Mouse (Mus musculus): ENCODE results near the gene Dgcr8. TPM values are rescaled to one million over a fixed set of nuclear protein-coding genes. Genes with fewer than 3 reads are reported as not detected.

Gene Dgcr8
- polyA plus RNA-seq, 1 experiment from 2014 or later, result 40.0 TPM

DNA sequence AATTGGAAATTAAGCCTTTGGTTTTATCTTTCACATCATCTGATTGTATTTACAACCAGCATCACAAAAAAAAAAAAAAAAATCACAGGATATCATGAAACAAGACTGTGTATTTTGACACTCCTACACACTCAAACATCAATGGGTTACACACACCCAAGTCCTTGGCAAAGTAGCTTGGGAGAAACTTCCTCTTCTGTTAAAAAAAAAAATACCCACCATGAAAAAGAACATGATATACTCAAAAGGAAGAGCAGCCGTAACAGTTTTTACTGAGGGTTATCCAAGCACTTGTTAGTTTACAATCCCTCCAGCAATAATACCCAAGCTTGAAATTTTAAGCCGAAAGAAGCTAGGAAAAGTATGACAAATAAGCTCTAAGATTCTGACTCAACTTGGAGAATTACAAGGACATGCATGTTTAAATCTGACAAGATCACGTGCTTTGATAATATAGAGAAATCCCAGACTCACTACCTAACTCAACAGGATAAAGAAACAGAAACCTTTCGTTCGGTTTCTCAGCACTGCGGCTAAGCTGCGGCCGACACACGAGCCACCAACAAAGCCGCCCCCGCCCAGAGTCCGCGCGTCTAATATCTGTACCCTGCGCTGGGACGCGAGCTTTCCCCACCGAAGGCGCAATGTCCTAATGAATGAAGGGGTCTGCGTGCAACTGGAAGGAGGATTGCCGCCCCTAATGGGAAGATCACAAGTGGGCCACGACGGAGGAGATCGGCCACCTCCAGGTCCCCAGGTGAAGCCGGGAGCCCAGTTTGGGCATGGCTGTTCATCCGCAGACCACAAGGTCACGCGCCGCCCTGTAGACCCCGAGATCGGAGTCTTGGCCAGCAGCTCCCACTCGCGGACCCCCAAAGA lies 41.3 kb downstream of the Dgcr8 start:
- Histone ChIP-seq H3K4me2 (ENCODE audit: low read length) (peak overlapping the region; percentile 95), H3K4me1 (ENCODE audit: control insufficient read depth, insufficient read depth, low read length) (peaks cover 34% of the 10 kb centered on the region), H3K36me3 (ENCODE audit: control insufficient read depth, insufficient read depth, low read length) (peaks cover 70% of the 10 kb centered on the region), H3K27ac (replicated peaks; ENCODE audit: low read depth, low read length) (peak overlapping the region; percentile 92), H3K9me3 (ENCODE audit: control insufficient read depth, low read length) (no peaks in the 10 kb centered on the region), H3K4me3 (replicated peaks; ENCODE audit: low read depth, low read length) (peak overlapping the region; percentile 88), H3K9ac (replicated peaks; ENCODE audit: low read length) (peak overlapping the region; percentile 90), H3K27me3 (ENCODE audit: control insufficient read depth, insufficient read depth, low read length) (no peaks in the 10 kb centered on the region)
- DNase-seq, result peak; percentile 57
- peak; percentile 9; the same call in 1 of the 2 replicates for ATAC-seq (ENCODE audit: low FRiP score, low TSS enrichment)
- under 1% methylated on average over 33 of the region's 33 CpGs for WGBS

DNA sequence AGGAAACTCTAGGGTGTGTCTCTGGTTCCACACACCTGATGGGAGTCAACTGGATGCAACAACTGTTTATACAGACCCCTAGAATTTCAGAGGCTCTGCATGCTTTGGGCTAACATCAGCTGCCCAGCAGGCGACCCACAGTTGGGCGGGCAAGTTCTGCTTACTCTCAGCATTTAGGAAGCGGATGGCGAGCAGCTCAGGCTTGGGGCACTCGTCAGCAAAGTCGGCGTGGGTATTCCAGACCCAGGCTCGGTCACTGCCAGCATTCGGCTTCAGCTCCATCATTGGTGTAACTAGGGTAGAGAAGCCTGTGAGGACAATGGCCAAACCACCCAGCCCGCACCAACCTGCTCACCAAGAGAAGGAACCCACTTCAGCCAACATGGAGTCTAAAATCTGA lies 47.5 kb downstream of the Dgcr8 start:
- peaks cover 87% of the 10 kb centered on the region for H3K36me3 ChIP-seq (ENCODE audit: control insufficient read depth, insufficient read depth, low read length)

DNA sequence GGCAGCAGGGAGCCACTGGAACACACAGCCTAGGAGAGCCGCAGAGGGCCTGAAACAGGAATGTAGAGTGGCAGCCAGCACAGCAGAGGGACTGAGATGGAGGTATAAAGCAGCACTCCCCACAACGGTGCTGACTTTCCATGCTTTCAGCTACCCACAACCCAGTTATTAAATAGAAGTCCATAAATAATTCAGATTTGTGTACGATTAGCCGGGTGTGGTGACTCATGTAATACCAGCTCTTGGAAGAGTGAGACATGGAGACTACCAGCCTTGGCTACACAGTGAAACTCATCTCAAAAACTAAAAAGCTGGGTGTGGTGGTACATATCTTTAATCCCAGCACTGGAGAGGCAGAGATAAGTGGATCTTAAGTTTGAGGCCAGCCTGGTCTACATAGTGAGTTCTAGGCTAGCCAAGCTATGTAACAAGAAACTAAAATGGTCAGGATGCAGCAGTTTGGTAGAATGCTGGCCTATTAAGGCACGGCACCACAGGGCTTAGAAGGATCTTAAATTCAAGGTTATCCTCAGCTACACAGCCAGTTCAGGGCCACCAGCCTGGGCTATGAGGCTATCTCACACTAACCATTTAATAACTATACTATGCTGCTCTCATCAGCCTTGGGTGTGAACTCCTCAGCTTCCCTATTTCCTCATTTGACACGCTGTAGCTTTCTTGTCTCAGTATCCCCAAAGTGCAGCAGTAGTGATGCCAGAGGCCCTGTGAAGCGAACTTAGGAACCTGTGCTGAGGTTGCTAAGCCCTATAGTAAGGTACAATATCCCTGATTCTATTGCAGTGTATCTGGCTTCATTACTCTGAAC lies 52.2 kb downstream of the Dgcr8 start:
- no peak for DNase-seq
- H3K9ac ChIP-seq (replicated peaks; ENCODE audit: low read length), result no peak overlapping the region
- 74% methylated on average over 7 of the region's 7 CpGs for WGBS
- no peak overlapping the region for H3K27ac ChIP-seq (replicated peaks; ENCODE audit: low read depth, low read length)
- no peaks in the 10 kb centered on the region for H3K9me3 ChIP-seq (ENCODE audit: control insufficient read depth, low read length)
- H3K4me3 ChIP-seq (replicated peaks; ENCODE audit: low read depth, low read length), result no peak overlapping the region
- no peaks in the 10 kb centered on the region for H3K27me3 ChIP-seq (ENCODE audit: control insufficient read depth, insufficient read depth, low read length)
- peaks cover 20% of the 10 kb centered on the region for H3K4me1 ChIP-seq (ENCODE audit: control insufficient read depth, insufficient read depth, low read length)
- no peak overlapping the region for H3K4me2 ChIP-seq (ENCODE audit: low read length)
- no peak for ATAC-seq (ENCODE audit: low FRiP score, low TSS enrichment)
- peaks cover 41% of the 10 kb centered on the region for H3K36me3 ChIP-seq (ENCODE audit: control insufficient read depth, insufficient read depth, low read length)

More for the DNA sequence above, 47.5 kb downstream of the Dgcr8 start:
- no peak overlapping the region for H3K9ac ChIP-seq (replicated peaks; ENCODE audit: low read length)
- DNase-seq, result no peak
- H3K27me3 ChIP-seq (ENCODE audit: control insufficient read depth, insufficient read depth, low read length), result no peaks in the 10 kb centered on the region
- H3K4me1 ChIP-seq (ENCODE audit: control insufficient read depth, insufficient read depth, low read length), result peaks cover 3% of the 10 kb centered on the region
- ATAC-seq (ENCODE audit: low FRiP score, low TSS enrichment), result no peak
- no peaks in the 10 kb centered on the region for H3K9me3 ChIP-seq (ENCODE audit: control insufficient read depth, low read length)
- H3K4me2 ChIP-seq (ENCODE audit: low read length), result no peak overlapping the region
- no peak overlapping the region for H3K27ac ChIP-seq (replicated peaks; ENCODE audit: low read depth, low read length)
- WGBS, result 92% methylated on average over 10 of the region's 10 CpGs
- no peak overlapping the region for H3K4me3 ChIP-seq (replicated peaks; ENCODE audit: low read depth, low read length)

DNA sequence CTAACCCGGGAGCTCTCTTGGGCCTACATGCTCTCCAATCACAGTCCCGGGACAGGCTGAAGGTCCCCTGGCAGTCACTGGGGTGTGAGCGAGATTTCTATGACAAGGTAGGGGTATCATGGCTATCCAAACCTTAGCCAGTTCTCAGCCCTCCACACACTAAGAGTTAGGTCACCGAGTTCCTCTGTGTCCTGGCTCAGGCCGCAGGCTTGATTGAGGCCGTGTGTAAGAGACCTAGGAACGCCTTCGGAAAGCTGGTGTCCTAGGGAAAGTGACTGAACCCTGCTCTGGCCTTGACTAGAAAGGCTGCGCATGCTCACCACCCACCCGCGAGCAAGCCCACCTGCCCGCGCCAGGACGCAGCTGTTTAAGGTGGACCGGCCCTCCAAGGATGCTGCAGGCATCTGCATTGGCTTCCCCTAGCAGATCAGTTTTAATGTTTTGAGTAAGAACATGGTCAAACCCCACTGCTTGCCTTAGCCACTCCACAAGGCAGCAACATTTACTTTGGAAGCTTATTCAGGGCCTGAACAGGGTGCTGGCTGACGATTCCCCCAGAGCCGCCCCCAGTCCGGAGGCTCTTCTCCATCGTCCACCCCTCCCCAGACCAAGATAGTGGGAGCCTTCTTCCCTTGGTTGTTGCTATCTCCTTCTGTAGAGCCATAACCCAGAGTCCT lies 53.5 kb downstream of the Dgcr8 start:
- WGBS, result 3% methylated on average over 19 of the region's 19 CpGs
- peaks cover 29% of the 10 kb centered on the region for H3K36me3 ChIP-seq (ENCODE audit: control insufficient read depth, insufficient read depth, low read length)
- no peaks in the 10 kb centered on the region for H3K9me3 ChIP-seq (ENCODE audit: control insufficient read depth, low read length)
- H3K27ac ChIP-seq (replicated peaks; ENCODE audit: low read depth, low read length), result peak overlapping the region; percentile 93
- DNase-seq (peak; percentile 87), ATAC-seq (ENCODE audit: low FRiP score, low TSS enrichment) (peak; percentile 81)
- peak overlapping the region; percentile 88 for H3K9ac ChIP-seq (replicated peaks; ENCODE audit: low read length)
- H3K4me2 ChIP-seq (ENCODE audit: low read length), result peak overlapping the region; percentile 58
- H3K4me3 ChIP-seq (replicated peaks; ENCODE audit: low read depth, low read length), result peak overlapping the region; percentile 84
- H3K27me3 ChIP-seq (ENCODE audit: control insufficient read depth, insufficient read depth, low read length), result no peaks in the 10 kb centered on the region
- H3K4me1 ChIP-seq (ENCODE audit: control insufficient read depth, insufficient read depth, low read length), result peaks cover 22% of the 10 kb centered on the region

DNA sequence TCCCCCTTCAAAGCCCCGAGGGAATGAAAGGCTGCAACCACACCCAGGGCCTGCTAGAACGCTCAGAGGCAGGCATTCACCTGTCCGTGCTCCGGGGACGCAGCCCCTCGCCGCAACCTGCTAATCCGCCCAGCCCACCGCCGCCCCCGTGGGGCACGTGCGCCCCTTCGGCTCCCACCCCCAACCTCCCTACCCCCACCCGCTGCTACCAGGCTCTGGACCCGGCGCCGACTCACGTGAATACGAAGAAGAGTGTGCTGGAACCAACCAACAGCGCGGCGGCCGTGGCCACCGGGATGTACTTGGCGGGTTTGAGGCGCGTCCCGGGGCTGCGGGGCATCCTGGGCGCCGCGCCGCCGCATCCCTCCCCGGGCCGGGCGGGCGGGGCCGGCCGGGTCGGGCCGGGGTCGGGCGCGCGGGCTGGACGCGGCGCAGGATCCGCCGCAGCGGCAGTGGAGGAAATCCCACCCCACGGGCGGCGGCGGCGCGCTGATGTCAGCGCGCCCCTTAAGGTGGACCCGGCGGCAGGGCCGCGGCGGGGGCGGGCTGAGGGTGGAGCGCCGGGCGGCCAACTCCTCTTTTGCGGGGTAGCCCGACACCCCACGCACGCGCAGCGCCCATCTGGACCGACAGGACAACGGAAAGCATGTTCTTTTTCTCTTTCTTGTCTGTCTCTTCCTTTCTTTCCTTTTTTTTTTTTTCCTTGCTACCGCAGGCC lies 54.2 kb downstream of the Dgcr8 start, which contains the start of gene Zdhhc8:
Gene Zdhhc8 (minus strand): TSS at position 466 of the 718 bp plus-strand sequence.
- Histone ChIP-seq H3K4me1 (ENCODE audit: control insufficient read depth, insufficient read depth, low read length) (peaks cover 23% of the 10 kb centered on the region), H3K27me3 (ENCODE audit: control insufficient read depth, insufficient read depth, low read length) (no peaks in the 10 kb centered on the region), H3K9ac (replicated peaks; ENCODE audit: low read length) (peak within 1 kb of the TSS; percentile 88), H3K36me3 (ENCODE audit: control insufficient read depth, insufficient read depth, low read length) (peaks cover 23% of the 10 kb centered on the region), H3K9me3 (ENCODE audit: control insufficient read depth, low read length) (no peaks in the 10 kb centered on the region), H3K27ac (replicated peaks; ENCODE audit: low read depth, low read length) (peak within 1 kb of the TSS; percentile 93), H3K4me2 (ENCODE audit: low read length) (peak within 1 kb of the TSS; percentile 58), H3K4me3 (replicated peaks; ENCODE audit: low read depth, low read length) (peak within 1 kb of the TSS; percentile 84)
- WGBS, result under 1% methylated on average over 77 of the region's 79 CpGs
- ATAC-seq (ENCODE audit: low FRiP score, low TSS enrichment) (peak; percentile 82), DNase-seq (peak; percentile 91)

DNA sequence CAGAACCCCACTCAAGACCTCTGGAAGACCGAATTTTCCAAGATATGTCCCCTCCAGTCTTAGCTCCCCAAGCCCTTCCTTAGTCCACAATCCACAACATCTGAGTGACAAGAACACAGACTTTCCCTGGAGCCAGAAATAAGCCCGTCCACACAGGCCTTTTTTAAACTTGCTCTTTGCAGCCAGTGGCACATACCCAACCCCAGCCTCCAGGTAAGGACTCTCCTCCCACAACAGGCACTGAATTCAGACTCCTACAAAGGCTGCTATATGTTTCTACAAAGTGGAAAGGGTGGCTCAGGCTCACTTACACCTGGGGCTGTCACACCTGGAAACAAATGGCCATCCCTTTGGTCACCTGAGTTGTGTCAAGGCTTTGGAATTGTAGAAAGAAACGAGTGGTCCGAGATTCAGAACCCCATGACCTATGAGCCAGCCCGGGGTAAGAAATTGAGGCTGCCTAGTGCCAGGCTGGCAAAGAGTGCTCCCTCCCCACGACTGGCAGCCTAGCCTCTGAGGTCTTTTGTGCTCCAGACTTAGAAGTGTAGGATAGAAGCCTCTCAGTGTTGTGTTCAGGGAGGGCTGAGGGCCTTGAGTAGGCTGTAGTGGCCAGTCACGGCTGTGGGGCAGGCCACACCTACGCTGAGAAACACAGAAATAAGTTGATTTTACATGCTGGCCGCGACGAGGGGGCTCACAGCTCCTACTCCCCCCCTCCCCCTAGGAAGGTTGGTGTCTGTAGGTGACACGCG lies 55.0 kb downstream of the Dgcr8 start:
- Histone ChIP-seq H3K27ac (replicated peaks; ENCODE audit: low read depth, low read length) (peak overlapping the region; percentile 93), H3K9me3 (ENCODE audit: control insufficient read depth, low read length) (no peaks in the 10 kb centered on the region), H3K4me2 (ENCODE audit: low read length) (peak overlapping the region; percentile 58), H3K9ac (replicated peaks; ENCODE audit: low read length) (peak overlapping the region; percentile 88), H3K36me3 (ENCODE audit: control insufficient read depth, insufficient read depth, low read length) (peaks cover 17% of the 10 kb centered on the region), H3K4me1 (ENCODE audit: control insufficient read depth, insufficient read depth, low read length) (peaks cover 23% of the 10 kb centered on the region), H3K4me3 (replicated peaks; ENCODE audit: low read depth, low read length) (peak overlapping the region; percentile 84), H3K27me3 (ENCODE audit: control insufficient read depth, insufficient read depth, low read length) (no peaks in the 10 kb centered on the region)
- ATAC-seq (ENCODE audit: low FRiP score, low TSS enrichment) (peak; percentile 12), DNase-seq (no peak)
- 21% methylated on average over 13 of the region's 13 CpGs for WGBS

DNA sequence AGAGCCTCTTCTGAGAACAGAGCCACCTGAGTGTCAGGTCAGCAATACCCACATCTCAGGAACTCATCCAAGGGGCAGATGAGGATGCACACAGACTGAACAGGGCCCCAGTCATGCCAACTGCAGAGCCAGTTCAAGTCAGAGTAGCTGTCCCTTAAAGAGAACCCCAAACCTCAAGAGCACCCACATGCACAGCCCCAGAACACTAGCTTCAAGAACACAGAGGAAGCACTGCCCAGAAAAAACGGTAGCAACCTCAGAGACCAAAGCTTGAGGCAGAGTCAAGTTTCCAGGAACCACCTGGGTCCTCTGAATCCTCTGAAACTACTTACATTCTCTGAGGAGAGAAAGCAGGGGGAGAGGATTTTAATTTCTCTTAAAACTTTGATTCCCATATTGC lies 55.6 kb downstream of the Dgcr8 start:
- H3K9ac ChIP-seq (replicated peaks; ENCODE audit: low read length), result no peak overlapping the region
- no peaks in the 10 kb centered on the region for H3K9me3 ChIP-seq (ENCODE audit: control insufficient read depth, low read length)
- peaks cover 23% of the 10 kb centered on the region for H3K4me1 ChIP-seq (ENCODE audit: control insufficient read depth, insufficient read depth, low read length)
- no peak overlapping the region for H3K27ac ChIP-seq (replicated peaks; ENCODE audit: low read depth, low read length)
- H3K36me3 ChIP-seq (ENCODE audit: control insufficient read depth, insufficient read depth, low read length), result peaks cover 17% of the 10 kb centered on the region
- DNase-seq (no peak), ATAC-seq (ENCODE audit: low FRiP score, low TSS enrichment) (no peak)
- H3K4me3 ChIP-seq (replicated peaks; ENCODE audit: low read depth, low read length), result 0 out of 2 replicates have a peak overlapping the region, but pooled peaks have one; percentile 84
- no peaks in the 10 kb centered on the region for H3K27me3 ChIP-seq (ENCODE audit: control insufficient read depth, insufficient read depth, low read length)
- 63% methylated on average over 1 of the region's 1 CpGs for WGBS
- H3K4me2 ChIP-seq (ENCODE audit: low read length), result peak overlapping the region; percentile 58
